Mouse (Mus musculus) ES-Bruce4 (cell line): ENCODE results near the gene C2cd4a. TPM values are rescaled to one million over a fixed set of nuclear protein-coding genes. Genes with fewer than 3 reads are reported as not detected.
A peak's percentile ranks its signal among the peaks of the same experiment; 100 is the strongest.

Experiments used
- H3K27ac ChIP-seq: 2 replicates; pipeline ENCODE4 v1.5.1; 2012; ENCODE audit warnings: low read length, inconsistent platforms; ENCODE audit not compliant: insufficient read depth
- H3K27me3 ChIP-seq: 2 replicates; pipeline ENCODE4 v1.6.1; 2012; ENCODE audit warnings: mild to moderate bottlenecking, low read length, inconsistent platforms; ENCODE audit not compliant: control insufficient read depth, poor library complexity, insufficient read depth, severe bottlenecking
- H3K36me3 ChIP-seq: 2 replicates; pipeline ENCODE4 v1.6.1; 2012; ENCODE audit warnings: inconsistent platforms, mild to moderate bottlenecking, low read length, moderate library complexity; ENCODE audit not compliant: control insufficient read depth, poor library complexity, insufficient read depth, severe bottlenecking
- H3K4me1 ChIP-seq: one replicate; pipeline ENCODE4 v1.8.1; 2011; ENCODE audit warnings: low read length; ENCODE audit not compliant: control insufficient read depth, insufficient read depth
- H3K4me3 ChIP-seq: 2 replicates; pipeline ENCODE4 v1.5.1; 2011; ENCODE audit warnings: low read depth, mild to moderate bottlenecking, low read length
- H3K9ac ChIP-seq: 2 replicates; pipeline ENCODE4 v1.6.1; 2012; ENCODE audit warnings: low read depth, mild to moderate bottlenecking, inconsistent platforms; ENCODE audit not compliant: poor library complexity, severe bottlenecking
- H3K9me3 ChIP-seq: replicated peaks from 2 replicates; pipeline ENCODE4 v1.6.1; 2012; ENCODE audit warnings: mild to moderate bottlenecking, low read length, inconsistent platforms; ENCODE audit not compliant: control insufficient read depth, poor library complexity, insufficient read depth, severe bottlenecking
- CTCF ChIP-seq: IDR thresholded peaks from one replicate; pipeline ENCODE4 v1.8.1; 2011; ENCODE audit warnings: low read depth, low read length
- EP300 ChIP-seq: IDR thresholded peaks from 2 replicates; pipeline ENCODE4 v1.6.1; 2011; ENCODE audit warnings: low read depth, low read length; ENCODE audit not compliant: insufficient read depth
- POLR2A ChIP-seq: IDR thresholded peaks from one replicate; pipeline ENCODE4 v1.8.1; 2011; ENCODE audit warnings: low read length; ENCODE audit not compliant: insufficient read depth
- polyA plus RNA-seq: library from polyadenylated mRNA; stranded (reverse); fragments of >200 nt; gene quantifications from 2 replicates; pipeline ENCODE4 v1.2.4, GENCODE M21; 2011; ENCODE audit warnings: low read depth; ENCODE audit not compliant: missing spikeins, insufficient read depth, insufficient read length

The C2cd4a gene
- polyA plus RNA-seq, 1 experiment = not detected

- no peaks in the 10 kb centered on the region for H3K36me3 ChIP-seq
- H3K9me3 ChIP-seq = no peaks in the 10 kb centered on the region
- no peaks in the 10 kb centered on the region for H3K4me1 ChIP-seq
- H3K27me3 ChIP-seq = no peaks in the 10 kb centered on the region
- TF ChIP-seq EP300 (no peak), CTCF (peak; percentile 16)
- H3K27ac ChIP-seq = no peak overlapping the region
- no peak overlapping the region for H3K4me3 ChIP-seq
- no peak overlapping the region for H3K9ac ChIP-seq
Observed at GRCm38 (mm10) chr9:67802241-67802640, 29.9 kb downstream of the C2cd4a start.

- Histone ChIP-seq H3K4me3 (no peak overlapping the region), H3K27ac (no peak overlapping the region), H3K9me3 (no peaks in the 10 kb centered on the region), H3K4me1 (no peaks in the 10 kb centered on the region), H3K36me3 (no peaks in the 10 kb centered on the region), H3K27me3 (no peaks in the 10 kb centered on the region), H3K9ac (no peak overlapping the region)
- TF ChIP-seq CTCF (no peak), POLR2A (no peak), EP300 (no peak)
Observed at GRCm38 (mm10) chr9:67799078-67799819, 32.9 kb downstream of the C2cd4a start.

GRCm38 (mm10) chr9:67795205-67795675, 36.9 kb downstream of the C2cd4a start:
- no peaks in the 10 kb centered on the region for H3K36me3 ChIP-seq
- no peaks in the 10 kb centered on the region for H3K9me3 ChIP-seq
- no peak for TF ChIP-seq POLR2A
- no peaks in the 10 kb centered on the region for H3K27me3 ChIP-seq
- no peak overlapping the region for H3K4me3 ChIP-seq
- H3K27ac ChIP-seq = no peak overlapping the region
- H3K9ac ChIP-seq = no peak overlapping the region
- no peaks in the 10 kb centered on the region for H3K4me1 ChIP-seq

- TF ChIP-seq CTCF = no peak
- no peak for TF ChIP-seq EP300
- TF ChIP-seq POLR2A = no peak
- no peaks in the 10 kb centered on the region for H3K36me3 ChIP-seq
Observed at GRCm38 (mm10) chr9:67794668-67795067, 37.5 kb downstream of the C2cd4a start.

GRCm38 (mm10) chr9:67794216-67794615, 37.9 kb downstream of the C2cd4a start:
- TF ChIP-seq CTCF (no peak), EP300 (no peak), POLR2A (no peak)
- no peaks in the 10 kb centered on the region for H3K9me3 ChIP-seq
- H3K36me3 ChIP-seq = no peaks in the 10 kb centered on the region
- no peaks in the 10 kb centered on the region for H3K4me1 ChIP-seq
- H3K27me3 ChIP-seq = no peaks in the 10 kb centered on the region
- no peak overlapping the region for H3K27ac ChIP-seq
- no peak overlapping the region for H3K4me3 ChIP-seq
- no peak overlapping the region for H3K9ac ChIP-seq

More at GRCm38 (mm10) chr9:67794668-67795067, 37.5 kb downstream of the C2cd4a start:
- Histone ChIP-seq H3K4me1 (no peaks in the 10 kb centered on the region), H3K9ac (no peak overlapping the region), H3K9me3 (no peaks in the 10 kb centered on the region), H3K4me3 (no peak overlapping the region), H3K27ac (no peak overlapping the region), H3K27me3 (no peaks in the 10 kb centered on the region)

GRCm38 (mm10) chr9:67793501-67793900, 38.6 kb downstream of the C2cd4a start:
- no peak overlapping the region for H3K27ac ChIP-seq
- no peaks in the 10 kb centered on the region for H3K36me3 ChIP-seq
- TF ChIP-seq CTCF (no peak), EP300 (no peak), POLR2A (no peak)
- H3K9ac ChIP-seq = no peak overlapping the region
- H3K9me3 ChIP-seq = no peaks in the 10 kb centered on the region
- no peaks in the 10 kb centered on the region for H3K4me1 ChIP-seq
- no peak overlapping the region for H3K4me3 ChIP-seq
- H3K27me3 ChIP-seq = no peaks in the 10 kb centered on the region
